Mouse (Mus musculus) cerebellum, adult 9-10 months (tissue): ENCODE measurements around the gene Tbc1d4.
"Not testable (repeated sequence)": the region's sequence is repeated elsewhere in the genome, so short reads cannot be mapped to it uniquely, and the experiment has no call there.

Experiments
- DNase-seq: peaks from one replicate; pipeline ENCODE4 v3.0.0; 2022

Gene Tbc1d4

DNA sequence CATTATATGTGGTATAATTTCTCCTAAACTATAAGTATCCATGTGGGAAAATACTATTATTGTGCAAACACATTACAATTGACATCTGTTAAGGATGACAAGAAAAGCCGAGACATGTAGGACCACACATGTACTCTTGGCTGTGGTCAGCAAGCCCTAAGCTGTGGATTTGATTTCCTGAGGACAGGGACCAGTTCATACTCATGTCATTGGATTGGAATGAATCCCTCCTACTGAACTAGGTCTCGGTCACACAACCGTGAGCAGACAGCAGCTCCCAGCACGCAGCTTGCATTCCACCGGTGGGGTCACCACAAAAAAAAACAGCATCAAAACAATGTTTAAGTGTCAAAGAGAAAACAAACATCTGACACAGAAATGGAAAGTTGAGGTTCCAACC is 15.0 kb downstream of the Tbc1d4 start:
- no peak for DNase-seq

DNA sequence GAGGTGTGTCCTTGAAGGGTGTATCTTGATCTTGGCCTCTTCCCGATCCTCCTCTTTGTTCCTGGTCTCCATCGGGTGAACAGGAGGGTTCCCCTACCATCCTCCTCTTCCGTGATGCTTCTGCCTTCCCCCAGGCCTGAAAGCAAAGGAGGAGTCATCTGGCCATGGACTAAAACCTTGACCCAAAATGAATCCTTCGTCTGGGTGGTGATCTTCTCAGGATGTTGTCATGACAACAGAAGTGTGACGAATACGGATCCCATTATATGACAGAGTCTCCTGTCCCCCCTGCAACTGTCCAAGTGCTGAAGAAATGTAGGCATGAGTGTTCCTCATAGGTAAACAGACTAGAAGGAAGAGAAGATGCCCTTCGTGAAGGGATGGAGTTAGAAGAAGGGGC is 15.7 kb downstream of the Tbc1d4 start:
- no peak for DNase-seq

DNA sequence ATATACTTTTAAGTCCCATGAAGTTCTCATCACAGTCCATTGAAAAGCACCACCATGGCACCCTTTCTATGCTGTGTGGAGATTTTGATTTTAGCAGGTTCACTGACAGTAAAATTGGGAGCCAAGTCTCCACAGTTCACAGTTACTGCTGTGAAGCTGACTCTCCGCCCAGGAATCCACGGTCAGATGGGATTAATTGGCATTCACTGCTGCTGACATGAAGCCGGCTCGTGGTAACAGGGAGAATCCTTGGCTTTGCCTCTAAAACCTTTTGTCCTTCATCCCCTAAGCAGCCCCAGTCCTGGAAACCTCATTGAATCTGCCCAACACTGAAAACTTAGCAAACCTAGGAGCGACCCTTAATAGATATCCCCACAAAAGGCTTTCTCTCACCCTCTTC is 17.9 kb downstream of the Tbc1d4 start:
- DNase-seq: peak; percentile 57

DNA sequence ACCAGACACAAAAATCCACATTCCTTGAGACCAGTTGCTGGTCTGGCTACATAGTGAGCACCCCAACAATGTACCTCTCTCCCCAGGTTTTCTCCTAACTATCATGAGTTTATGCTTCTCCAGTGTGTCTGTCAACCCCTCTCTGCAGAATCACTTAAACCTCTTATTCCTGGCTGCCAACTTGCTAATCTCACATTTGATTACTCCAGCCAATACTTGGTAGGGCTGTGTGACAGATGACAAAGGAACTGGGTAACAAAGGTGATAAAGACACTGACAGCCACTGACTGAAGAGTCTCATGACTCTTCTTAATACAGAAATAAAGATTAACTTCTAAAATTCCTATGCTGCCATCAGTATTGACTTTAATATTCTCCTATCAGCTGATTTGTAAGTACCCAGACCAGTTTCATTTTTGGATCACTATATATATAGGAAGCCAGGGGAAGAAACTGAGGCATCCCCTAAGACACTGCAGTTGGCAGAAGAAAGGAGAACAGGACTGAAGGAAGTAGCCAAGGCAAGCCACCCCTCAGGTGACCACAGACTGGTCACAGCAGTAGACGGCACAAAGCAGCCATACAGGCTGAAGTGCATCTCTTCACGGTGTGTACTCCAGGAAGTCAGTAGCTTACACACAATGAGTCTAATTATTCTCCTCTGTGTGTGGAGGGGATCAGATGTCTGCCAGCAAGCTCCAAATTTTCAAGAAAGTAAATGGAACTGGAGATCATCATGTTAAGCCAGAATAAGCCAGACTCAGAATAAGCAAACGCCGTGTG is 20.6 kb downstream of the Tbc1d4 start:
- DNase-seq: not testable (repeated sequence)

DNA sequence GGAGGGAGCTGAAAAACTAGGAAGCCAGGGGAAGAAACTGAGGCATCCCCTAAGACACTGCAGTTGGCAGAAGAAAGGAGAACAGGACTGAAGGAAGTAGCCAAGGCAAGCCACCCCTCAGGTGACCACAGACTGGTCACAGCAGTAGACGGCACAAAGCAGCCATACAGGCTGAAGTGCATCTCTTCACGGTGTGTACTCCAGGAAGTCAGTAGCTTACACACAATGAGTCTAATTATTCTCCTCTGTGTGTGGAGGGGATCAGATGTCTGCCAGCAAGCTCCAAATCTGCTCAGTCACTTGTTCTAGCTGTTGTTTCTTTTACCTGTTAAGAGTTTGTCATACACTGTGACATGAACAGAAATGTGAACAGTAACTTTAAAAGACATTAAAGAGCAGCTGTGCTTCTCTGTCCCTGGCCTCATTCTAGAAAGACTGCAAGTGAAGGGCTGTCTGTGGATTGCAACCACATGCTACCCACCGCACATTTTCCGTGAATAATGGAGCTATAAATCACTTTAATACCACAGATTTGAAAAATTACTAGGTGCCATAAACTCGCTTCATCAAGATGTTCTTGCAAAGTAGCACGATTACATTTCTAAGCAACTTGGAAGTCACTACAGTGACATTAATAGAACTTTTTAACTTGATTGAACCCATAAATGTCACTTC is 21.5 kb downstream of the Tbc1d4 start:
- DNase-seq: not testable (repeated sequence)

DNA sequence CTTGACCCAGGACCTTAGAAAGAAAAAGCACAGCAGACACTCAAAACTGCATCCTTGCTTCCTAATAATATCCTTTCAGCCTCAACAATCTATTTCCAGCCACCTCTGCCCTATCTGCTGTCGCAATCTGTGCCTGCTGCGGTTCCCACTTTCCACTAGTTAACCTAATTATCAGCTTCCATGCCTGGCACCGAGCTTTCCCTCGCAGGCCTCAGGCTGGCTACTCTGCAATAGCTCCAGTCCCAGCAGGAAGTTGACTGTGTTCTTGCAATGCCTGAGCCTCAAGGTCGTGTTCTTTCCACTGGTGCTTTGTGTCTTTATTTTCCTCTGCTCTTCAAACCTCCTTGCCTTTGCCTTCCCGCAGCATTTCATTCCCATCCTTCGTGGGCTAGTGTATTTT is 22.9 kb downstream of the Tbc1d4 start:
- DNase-seq: peak; percentile 51

DNA sequence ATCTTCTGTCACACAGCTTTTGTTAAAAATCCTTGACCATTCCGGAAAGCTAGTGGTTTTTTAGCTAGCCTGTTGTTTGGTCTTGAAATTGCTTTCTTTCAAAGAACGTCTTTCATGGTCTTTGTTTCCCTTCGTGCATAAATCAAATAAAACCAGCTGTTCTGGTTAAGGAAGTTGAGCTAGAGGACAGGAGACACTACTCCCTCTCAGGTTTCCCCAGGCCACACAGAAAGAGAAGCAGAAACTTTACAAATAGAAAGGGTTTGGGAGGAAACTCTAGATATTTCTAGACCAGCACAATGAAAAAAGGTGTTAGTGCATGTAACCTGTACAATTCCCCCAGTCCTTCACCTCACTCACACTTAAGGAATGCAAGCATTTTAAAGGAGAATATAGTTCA is 33.3 kb downstream of the Tbc1d4 start:
- no peak for DNase-seq

DNA sequence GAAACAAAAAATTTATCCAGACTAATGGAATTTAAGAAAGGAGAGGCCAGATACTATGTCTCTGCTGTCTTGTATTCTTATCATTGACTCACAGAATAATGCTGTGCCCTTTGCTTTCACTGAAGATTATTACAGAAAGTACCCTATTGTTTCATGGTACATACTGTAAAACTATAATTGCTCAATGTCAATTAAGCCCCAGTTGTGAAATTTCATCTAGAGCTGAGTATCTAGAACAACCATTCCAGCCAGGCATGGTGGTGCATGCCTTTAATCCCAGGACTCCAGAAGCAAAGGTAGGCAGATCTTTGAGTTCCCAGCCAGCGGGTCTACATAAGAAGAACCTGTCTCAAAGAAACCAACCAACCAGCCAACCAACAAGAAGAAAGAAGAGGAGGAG is 34.5 kb downstream of the Tbc1d4 start:
- no peak for DNase-seq

DNA sequence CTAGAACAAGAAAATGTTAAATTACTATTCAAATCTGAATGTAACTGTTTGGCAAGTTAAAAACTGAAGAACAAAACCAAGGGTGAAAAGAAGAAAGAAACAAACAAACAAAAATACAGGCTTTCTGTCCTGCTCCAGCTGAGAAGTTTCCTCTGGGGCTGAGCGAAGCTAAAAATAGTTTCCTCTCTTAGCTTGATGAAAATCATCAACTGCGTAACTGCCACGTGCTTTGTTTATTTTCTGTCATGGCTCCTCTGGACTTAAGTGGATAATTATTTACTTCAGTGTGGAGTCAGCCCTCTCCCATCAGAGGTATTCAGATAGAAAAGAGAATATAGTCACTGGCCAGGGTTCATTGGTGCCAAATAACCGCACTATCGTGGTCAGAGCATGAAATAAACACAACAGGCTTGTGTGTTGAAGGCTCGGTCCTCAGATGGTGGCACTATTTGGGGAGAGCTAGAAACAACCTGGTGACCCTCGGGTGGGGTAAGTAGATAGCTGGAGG is 35.8 kb downstream of the Tbc1d4 start:
- no peak for DNase-seq

DNA sequence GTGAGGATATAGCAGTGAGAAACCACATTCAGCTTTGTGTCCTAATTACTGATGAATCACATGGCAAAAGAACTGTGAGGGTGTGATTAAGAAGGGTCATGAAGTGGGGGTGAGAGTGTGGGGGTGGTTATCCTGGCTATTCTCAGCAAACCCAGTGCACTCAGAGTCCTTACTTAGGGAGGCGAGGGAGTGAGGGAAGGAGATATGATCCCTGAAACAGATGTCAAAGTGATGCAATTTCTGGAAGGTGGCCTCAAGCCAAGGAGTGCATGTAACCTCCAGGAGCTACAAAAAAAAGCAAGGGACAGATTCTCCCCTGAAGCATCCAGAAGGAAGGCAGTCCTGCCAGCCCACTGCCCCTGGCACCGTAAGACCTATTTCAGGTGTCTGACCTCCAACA is 40.2 kb downstream of the Tbc1d4 start:
- DNase-seq: peak; percentile 42

DNA sequence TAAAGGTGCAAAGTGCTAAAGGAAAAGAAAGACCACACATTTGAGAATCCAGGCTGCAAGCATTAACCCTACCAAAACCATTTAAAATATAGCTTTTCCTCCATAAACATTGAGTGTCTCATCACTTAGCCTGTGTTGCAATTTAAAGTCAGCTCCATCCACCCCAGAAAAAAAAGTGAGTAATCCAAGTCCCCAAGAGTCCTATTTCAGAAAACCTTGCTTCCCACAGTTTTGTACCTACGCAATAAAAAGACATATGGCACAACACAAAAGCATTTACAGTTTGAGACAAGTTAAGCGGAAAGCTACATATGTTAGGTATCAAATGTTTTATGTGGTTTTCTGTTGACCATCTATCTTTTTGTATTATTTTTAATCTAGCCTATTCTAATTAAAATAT is 42.3 kb downstream of the Tbc1d4 start:
- no peak for DNase-seq

DNA sequence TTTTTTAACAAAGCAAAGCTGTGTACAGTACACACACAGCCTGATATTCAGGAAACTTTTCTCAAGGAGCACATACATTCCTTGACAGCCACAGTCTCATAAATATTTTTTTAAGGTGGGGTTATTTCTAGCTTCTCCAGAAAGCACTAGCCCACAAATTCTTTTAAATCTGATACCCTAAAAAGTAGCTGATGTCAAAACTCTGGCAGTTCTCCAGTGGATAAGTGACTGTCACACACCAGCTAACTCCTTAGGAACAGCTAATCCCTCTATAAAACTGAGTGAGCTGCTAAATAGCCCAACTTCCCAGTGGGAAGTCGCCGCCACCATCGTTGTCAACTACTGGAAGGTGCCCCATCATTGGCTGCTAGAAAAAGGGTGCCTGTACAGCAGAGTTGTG is 43.3 kb downstream of the Tbc1d4 start:
- DNase-seq: no peak

DNA sequence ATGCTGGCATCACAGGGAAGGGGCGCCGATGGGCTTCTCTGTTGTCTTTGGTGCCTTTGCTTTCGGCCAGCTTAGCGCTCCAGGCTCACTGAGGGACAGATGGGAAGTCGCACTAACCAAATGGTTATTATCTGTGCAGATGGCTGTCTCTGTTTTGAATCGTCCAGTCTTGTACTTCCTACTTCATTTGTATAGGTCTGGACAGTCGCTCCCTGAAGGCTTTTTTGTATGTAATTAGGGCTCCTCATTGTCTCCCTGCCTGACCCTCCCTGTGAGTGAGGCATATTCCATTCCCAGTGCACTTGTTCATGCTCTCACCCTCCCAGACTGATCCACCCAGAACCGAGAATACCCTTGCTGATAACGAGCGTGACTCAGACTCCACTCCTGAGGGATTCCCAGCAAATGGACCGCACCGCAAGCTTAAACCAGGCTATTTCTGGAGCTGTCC is 47.7 kb downstream of the Tbc1d4 start:
- DNase-seq: peak; percentile 84

DNA sequence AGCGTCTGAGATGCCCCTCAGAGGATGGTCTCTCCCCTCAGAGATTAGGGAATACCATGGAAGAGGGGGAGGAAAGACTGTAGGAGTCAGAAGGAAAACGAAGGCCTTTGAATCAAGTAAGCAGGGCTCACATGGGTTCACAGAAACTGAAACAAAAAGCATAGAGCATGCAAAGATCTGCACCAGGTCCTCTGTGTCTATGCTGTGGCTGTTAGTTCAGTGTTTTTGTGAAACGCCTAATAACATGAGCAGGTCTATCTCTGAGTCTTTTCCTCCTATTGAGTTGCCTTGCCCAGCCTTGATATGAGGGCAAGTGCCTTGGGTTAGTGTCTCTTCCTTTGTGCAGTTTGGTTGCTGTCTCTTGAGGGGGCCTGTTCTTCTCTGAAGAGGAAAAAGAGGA is 49.5 kb downstream of the Tbc1d4 start:
- DNase-seq: no peak

DNA sequence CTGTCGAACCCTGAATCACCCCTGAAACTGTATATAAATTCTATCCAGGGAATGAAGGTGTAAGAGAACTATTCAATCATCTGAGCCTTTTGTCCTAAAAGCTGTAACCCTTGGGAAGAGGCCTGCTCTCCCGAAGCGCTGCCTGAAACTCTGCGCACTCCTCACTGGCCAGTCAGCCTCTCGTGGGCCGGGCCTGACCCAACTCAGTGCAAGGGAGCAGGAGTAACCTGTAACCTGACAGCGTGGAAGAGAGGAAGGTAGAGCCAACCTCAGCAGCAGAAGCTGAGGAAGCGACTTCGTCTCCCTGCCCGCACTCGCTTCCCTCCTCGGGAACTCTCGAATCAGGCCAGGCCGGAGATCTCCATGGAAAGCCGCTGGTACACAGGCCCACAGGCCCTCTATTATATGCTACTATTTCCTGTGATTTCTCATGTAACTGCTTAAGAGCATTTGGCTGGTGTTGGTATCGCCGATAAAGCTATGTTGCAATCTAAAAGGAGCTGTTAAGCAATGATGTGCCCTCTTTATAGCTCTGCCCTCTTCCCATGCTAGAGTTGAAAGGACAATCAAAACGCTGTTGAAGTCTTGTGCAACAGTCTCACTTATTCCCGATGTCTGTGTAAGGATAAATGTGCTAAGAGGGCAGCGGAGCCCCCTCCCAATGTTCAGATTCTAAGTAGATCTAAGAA is 60.0 kb downstream of the Tbc1d4 start:
- DNase-seq: no peak

DNA sequence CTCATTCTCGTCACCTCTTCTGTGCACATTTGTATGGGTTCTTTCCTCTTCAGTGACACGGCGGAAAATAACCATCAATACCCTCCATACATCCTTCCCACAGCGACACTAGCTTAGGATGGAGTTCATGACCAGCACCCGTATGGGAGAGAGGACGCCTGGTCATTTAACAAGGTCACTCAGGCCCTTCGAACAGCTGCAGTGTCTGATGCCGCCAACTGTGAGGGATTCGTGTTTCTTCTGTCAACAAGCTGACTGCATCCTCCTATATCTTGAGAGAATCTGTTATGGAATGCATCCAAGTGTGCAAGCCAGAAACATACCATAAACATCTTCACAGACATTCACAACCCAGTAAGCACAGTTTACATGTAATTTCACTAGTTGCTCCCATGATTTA is 67.1 kb downstream of the Tbc1d4 start:
- no peak for DNase-seq

DNA sequence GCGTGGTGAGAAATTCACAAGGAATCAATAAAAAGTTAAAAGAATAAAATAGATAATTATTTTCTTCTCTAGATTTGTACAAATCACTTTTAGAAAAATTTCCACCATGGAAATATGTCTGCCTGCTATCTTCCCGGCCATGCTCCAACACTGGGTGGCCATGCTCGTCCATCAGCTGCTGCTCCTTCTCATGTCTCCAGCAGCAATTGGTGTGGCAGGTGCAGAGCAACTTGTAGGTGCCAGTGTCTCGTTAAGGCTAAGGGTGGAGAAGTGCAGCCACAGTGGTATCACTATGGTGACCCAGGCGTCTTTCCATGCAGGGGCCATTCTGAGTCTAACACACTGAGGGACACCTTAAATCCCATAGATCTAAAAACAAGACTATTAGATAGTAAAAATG is 67.8 kb downstream of the Tbc1d4 start:
- DNase-seq: no peak

DNA sequence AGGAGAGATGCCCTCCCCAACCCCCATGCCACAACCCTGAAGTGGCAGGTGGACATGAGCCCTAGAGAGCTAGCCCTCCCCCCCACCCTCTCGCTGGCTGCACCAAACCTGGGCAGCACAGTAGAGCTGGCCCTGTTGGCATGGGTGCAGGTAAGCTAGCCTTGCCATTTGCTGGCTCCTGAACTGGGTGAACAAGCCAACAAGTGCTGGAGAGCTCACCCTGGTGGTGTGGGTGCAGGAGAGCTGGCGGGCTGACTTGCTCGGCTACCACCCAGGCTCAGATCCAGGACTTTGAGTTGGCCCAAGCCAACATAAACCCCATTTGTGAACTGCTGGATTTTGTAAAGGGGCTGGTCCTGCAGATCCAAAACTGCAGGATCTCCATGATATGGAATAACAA is 68.5 kb downstream of the Tbc1d4 start:
- DNase-seq: no peak

DNA sequence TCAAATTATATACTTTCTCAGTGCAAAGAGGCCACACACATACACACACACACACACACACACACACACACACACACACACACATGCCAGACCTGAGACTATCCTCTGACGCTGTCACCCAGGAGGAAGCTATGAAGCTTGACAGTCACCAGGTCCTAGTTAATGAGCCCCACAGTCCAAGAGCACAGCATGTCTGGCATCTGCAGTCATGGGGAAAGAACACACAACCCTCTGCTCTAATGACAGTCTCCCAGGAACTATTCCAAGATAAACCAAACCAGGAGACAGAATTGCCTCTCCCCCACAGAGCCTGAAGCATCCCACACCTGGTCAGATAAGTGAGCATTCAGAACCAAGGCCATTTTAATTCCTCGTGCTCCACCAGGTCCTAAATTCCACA is 71.1 kb downstream of the Tbc1d4 start:
- DNase-seq: peak; percentile 68

DNA sequence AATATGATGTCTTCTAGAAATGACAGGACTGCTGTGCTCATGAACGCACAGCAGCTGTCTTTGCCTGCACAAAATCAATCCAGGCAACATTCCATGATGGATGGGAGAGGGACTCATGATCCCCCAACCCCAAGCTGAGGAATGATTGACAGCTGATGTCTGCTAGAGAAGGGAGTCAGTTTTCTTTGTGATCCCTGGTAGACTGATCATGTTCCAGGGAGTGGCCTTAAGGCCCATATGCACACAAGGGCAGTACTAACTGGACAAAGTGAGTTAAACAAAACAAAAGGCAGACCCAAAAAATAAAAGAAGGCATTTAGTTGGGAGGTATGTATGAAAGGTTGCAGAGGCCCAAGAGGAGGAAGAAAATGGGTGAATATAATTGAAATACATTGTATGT is 71.6 kb downstream of the Tbc1d4 start:
- DNase-seq: no peak

DNA sequence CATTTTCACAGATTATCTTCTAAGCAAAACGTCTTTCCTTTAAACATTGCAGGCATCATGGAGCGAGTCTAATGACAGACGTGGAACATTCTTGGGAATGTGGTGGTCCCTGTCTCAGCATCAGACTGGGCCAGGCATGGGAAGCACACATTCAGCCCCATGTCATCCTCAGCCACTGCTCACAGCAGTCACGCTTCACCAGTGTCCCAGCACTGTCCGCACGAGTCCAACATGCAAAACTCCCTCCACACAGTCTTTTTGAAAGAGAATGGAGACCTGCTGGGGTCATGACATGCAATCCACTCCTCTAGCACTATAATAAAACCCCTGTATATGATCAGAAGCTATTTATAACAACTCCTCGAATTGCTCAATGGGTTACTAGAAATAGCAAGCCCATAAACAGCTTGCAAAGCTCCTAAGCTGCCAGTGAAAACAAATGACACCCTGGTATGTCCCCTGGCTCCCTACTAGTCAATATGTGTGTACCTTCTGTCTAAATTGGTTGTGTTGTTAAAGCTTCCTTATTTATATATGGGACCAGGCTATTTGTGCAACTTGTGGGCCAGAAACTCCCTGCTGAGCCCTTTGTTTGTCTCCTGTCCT is 76.8 kb downstream of the Tbc1d4 start:
- DNase-seq: no peak

DNA sequence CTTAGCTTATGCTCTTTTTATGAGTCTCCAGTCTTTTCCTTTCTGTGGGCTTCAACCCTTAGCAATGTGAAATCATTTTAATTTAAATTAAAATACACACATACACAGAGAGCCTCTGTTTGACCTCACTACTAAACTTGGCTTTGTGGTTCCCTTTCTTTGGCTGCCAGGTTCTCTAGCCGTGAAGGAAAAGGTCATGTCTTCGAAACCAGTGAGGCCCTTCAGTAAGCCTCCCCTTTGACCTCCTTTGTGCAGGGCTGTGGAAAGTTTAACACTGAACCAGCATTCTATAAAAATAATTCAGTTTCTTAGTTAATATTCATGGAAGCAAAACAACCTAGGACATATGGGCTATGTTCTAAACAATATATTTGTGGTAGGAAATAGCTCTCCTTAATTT is 78.5 kb downstream of the Tbc1d4 start:
- DNase-seq: no peak

DNA sequence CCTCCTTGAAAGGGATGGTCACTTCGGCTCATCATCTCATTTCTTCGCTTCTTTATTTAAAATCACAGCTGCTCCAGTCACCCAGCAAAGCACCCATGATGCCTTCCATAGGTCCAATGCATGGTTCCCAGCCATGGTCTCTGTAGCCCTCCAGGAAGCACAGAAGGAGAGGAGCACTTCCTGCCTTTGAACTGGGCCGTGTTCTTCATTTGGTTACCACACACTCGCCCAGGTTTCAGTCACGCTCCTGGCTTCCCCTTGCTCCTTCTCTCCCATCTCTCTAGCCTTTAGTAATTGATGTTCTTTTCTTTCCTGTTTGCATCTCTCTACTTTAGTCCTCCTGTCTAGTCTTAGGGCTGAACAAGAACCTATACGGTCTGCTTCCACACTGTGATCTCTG is 79.8 kb downstream of the Tbc1d4 start:
- no peak for DNase-seq
